Mouse (Mus musculus): ENCODE data around the gene Lin37. TPM values are rescaled to one million over a fixed set of nuclear protein-coding genes. Genes with fewer than 3 reads are reported as not detected.
A peak's percentile ranks its signal among the peaks of the same experiment; 100 is the strongest.

The Lin37 gene
- polyA plus RNA-seq, 1 experiment from 2014 or later, result 44.2 TPM

- H3K4me2 ChIP-seq (replicated peaks), result no peak overlapping the region
- no peaks in the 10 kb centered on the region for H3K4me1 ChIP-seq
- no peak overlapping the region for H3K4me3 ChIP-seq
- no peak overlapping the region for H3K27ac ChIP-seq
- no peaks in the 10 kb centered on the region for H3K9me3 ChIP-seq
- peaks cover 24% of the 10 kb centered on the region for H3K36me3 ChIP-seq
- WGBS, result 79% methylated on average over 4 of the region's 4 CpGs
- 0 out of 2 replicates have a peak overlapping the region, but pooled peaks have one; percentile 0 for H3K9ac ChIP-seq
- H3K27me3 ChIP-seq, result 0 out of 2 replicates have a peak, but pooled peaks cover 2% of the 10 kb centered on the region
- ATAC-seq (ENCODE audit: low FRiP score, low read depth), result no peak
Measured at GRCm38 (mm10) chr7:30520396-30520795, 39.2 kb downstream of the Lin37 start.

- no peak for ATAC-seq (ENCODE audit: low FRiP score, low read depth)
- H3K9ac ChIP-seq, result no peak overlapping the region
- H3K27me3 ChIP-seq, result 0 out of 2 replicates have a peak, but pooled peaks cover 3% of the 10 kb centered on the region
- no peaks in the 10 kb centered on the region for H3K9me3 ChIP-seq
- H3K4me1 ChIP-seq, result no peaks in the 10 kb centered on the region
- WGBS, result 42% methylated on average over 8 of the region's 8 CpGs
- H3K4me2 ChIP-seq (replicated peaks), result no peak overlapping the region
- H3K27ac ChIP-seq, result no peak overlapping the region
- H3K36me3 ChIP-seq, result peaks cover 9% of the 10 kb centered on the region
- no peak overlapping the region for H3K4me3 ChIP-seq
Measured at GRCm38 (mm10) chr7:30518325-30518724, 41.3 kb downstream of the Lin37 start.

GRCm38 (mm10) chr7:30515003-30515760 lies 44.5 kb downstream of the Lin37 start:
- H3K27ac ChIP-seq, result no peak overlapping the region
- no peak overlapping the region for H3K4me2 ChIP-seq (replicated peaks)
- H3K36me3 ChIP-seq, result no peaks in the 10 kb centered on the region
- H3K27me3 ChIP-seq, result 0 out of 2 replicates have a peak, but pooled peaks cover 3% of the 10 kb centered on the region
- no peak for ATAC-seq (ENCODE audit: low FRiP score, low read depth)
- H3K9me3 ChIP-seq, result no peaks in the 10 kb centered on the region
- no peak overlapping the region for H3K4me3 ChIP-seq
- H3K4me1 ChIP-seq, result no peaks in the 10 kb centered on the region
- 55% methylated on average over 24 of the region's 24 CpGs for WGBS
- no peak overlapping the region for H3K9ac ChIP-seq

- no peak for ATAC-seq (ENCODE audit: low FRiP score, low read depth)
Measured at GRCm38 (mm10) chr7:30508061-30508460, 51.6 kb downstream of the Lin37 start.

More at GRCm38 (mm10) chr7:30508061-30508460, 51.6 kb downstream of the Lin37 start:
- H3K9me3 ChIP-seq, result no peaks in the 10 kb centered on the region
- no peaks in the 10 kb centered on the region for H3K36me3 ChIP-seq
- no peaks in the 10 kb centered on the region for H3K27me3 ChIP-seq
- no peak overlapping the region for H3K4me3 ChIP-seq
- no peak overlapping the region for H3K27ac ChIP-seq
- WGBS, result 76% methylated on average over 4 of the region's 4 CpGs
- H3K4me1 ChIP-seq, result no peaks in the 10 kb centered on the region
- H3K4me2 ChIP-seq (replicated peaks), result no peak overlapping the region
- H3K9ac ChIP-seq, result no peak overlapping the region

Small RNA genes lying within 50 kb of the gene (microRNA-seq; reads per million reads assigned to microRNA genes)
- gene Gm38670 (0.70 reads per million), gene Mir3569 (not detected)

Other genes starting within 250 kb of the Lin37 start
- gene Syne4, start 245.0 kb downstream of the Lin37 start, polyA plus RNA-seq (2015; fragmentation: Nextera tagmentation; extraction: Ambion mirVana), result 89.9 and 90.4 TPM in 2 replicates
- gene E130208F15Rik, start 238.1 kb downstream of the Lin37 start, polyA plus RNA-seq (2015; fragmentation: Nextera tagmentation; extraction: Ambion mirVana), result 0.95 and 1.2 TPM in 2 replicates
- 20.0 and 22.4 TPM in 2 replicates for gene Sdhaf1, start 235.9 kb downstream of the Lin37 start, polyA plus RNA-seq (2015; fragmentation: Nextera tagmentation; extraction: Ambion mirVana)
- gene Lrfn3, start 197.1 kb downstream of the Lin37 start, polyA plus RNA-seq (2015; fragmentation: Nextera tagmentation; extraction: Ambion mirVana), result 6.8 and 7.5 TPM in 2 replicates
- gene Tyrobp, start 146.1 kb downstream of the Lin37 start, polyA plus RNA-seq (2015; fragmentation: Nextera tagmentation; extraction: Ambion mirVana), result 29.7 and 32.7 TPM in 2 replicates
- 0.64 and 0.68 TPM in 2 replicates for gene Hcst, start 140.0 kb downstream of the Lin37 start, polyA plus RNA-seq (2015; fragmentation: Nextera tagmentation; extraction: Ambion mirVana)
- 1.3 and 2.0 TPM in 2 replicates for gene Nfkbid, start 138.1 kb downstream of the Lin37 start, polyA plus RNA-seq (2015; fragmentation: Nextera tagmentation; extraction: Ambion mirVana)
- gene Aplp1, start 114.3 kb downstream of the Lin37 start, polyA plus RNA-seq (2015; fragmentation: Nextera tagmentation; extraction: Ambion mirVana), result 38.4 and 44.2 TPM in 2 replicates
- gene Kirrel2, start 102.1 kb downstream of the Lin37 start, polyA plus RNA-seq (2015; fragmentation: Nextera tagmentation; extraction: Ambion mirVana), result 0.20 and 0.23 TPM in 2 replicates
- 0.09 TPM in 2 replicates for gene Nphs1, start 101.5 kb downstream of the Lin37 start, polyA plus RNA-seq (2015; fragmentation: Nextera tagmentation; extraction: Ambion mirVana)
- 0.32 TPM in 1 of 2 replicates, not detected in the other for gene Prodh2, start 66.2 kb downstream of the Lin37 start, polyA plus RNA-seq (2015; fragmentation: Nextera tagmentation; extraction: Ambion mirVana)
- gene Arhgap33, start 24.8 kb downstream of the Lin37 start, polyA plus RNA-seq (2015; fragmentation: Nextera tagmentation; extraction: Ambion mirVana), result 11.4 and 11.6 TPM in 2 replicates
- gene Hspb6, start 7.7 kb downstream of the Lin37 start, polyA plus RNA-seq (2015; fragmentation: Nextera tagmentation; extraction: Ambion mirVana), result 15.4 and 17.5 TPM in 2 replicates
- gene Proser3, start 7.5 kb downstream of the Lin37 start, polyA plus RNA-seq (2015; fragmentation: Nextera tagmentation; extraction: Ambion mirVana), result 13.9 TPM in 2 replicates
- 81.3 and 91.1 TPM in 2 replicates for gene U2af1l4, start 3.5 kb upstream of the Lin37 start, polyA plus RNA-seq (2015; fragmentation: Nextera tagmentation; extraction: Ambion mirVana)
- 13.8 and 14.1 TPM in 2 replicates for gene Gm49396, start 3.5 kb upstream of the Lin37 start, polyA plus RNA-seq (2015; fragmentation: Nextera tagmentation; extraction: Ambion mirVana)
- 134 and 141 TPM in 2 replicates for gene Psenen, start 3.8 kb upstream of the Lin37 start, polyA plus RNA-seq (2015; fragmentation: Nextera tagmentation; extraction: Ambion mirVana)
- 3.2 and 4.9 TPM in 2 replicates for gene Igflr1, start 5.6 kb upstream of the Lin37 start, polyA plus RNA-seq (2015; fragmentation: Nextera tagmentation; extraction: Ambion mirVana)
- gene Kmt2b, start 28.9 kb upstream of the Lin37 start, polyA plus RNA-seq (2015; fragmentation: Nextera tagmentation; extraction: Ambion mirVana), result 11.0 and 12.6 TPM in 2 replicates
- 0.23 and 0.60 TPM in 2 replicates for gene Zbtb32, start 39.1 kb upstream of the Lin37 start, polyA plus RNA-seq (2015; fragmentation: Nextera tagmentation; extraction: Ambion mirVana)
- 1.5 and 1.7 TPM in 2 replicates for gene Upk1a, start 53.0 kb upstream of the Lin37 start, polyA plus RNA-seq (2015; fragmentation: Nextera tagmentation; extraction: Ambion mirVana)
- gene Cox6b1, start 66.3 kb upstream of the Lin37 start, polyA plus RNA-seq (2015; fragmentation: Nextera tagmentation; extraction: Ambion mirVana), result 766 and 797 TPM in 2 replicates
- gene Etv2, start 76.0 kb upstream of the Lin37 start, polyA plus RNA-seq (2015; fragmentation: Nextera tagmentation; extraction: Ambion mirVana), result not detected in 2 replicates
- gene Rbm42, start 90.5 kb upstream of the Lin37 start, polyA plus RNA-seq (2015; fragmentation: Nextera tagmentation; extraction: Ambion mirVana), result 127 and 130 TPM in 2 replicates
- gene Haus5, start 105.2 kb upstream of the Lin37 start, polyA plus RNA-seq (2015; fragmentation: Nextera tagmentation; extraction: Ambion mirVana), result 45.3 and 50.0 TPM in 2 replicates
- gene Pmis2, start 111.8 kb upstream of the Lin37 start, polyA plus RNA-seq (2015; fragmentation: Nextera tagmentation; extraction: Ambion mirVana), result not detected in 2 replicates
- not detected in 2 replicates for gene 2200002J24Rik, start 139.1 kb upstream of the Lin37 start, polyA plus RNA-seq (2015; fragmentation: Nextera tagmentation; extraction: Ambion mirVana)
- 0.09 and 0.40 TPM in 2 replicates for gene Atp4a, start 152.4 kb upstream of the Lin37 start, polyA plus RNA-seq (2015; fragmentation: Nextera tagmentation; extraction: Ambion mirVana)
- gene Tmem147, start 169.7 kb upstream of the Lin37 start, polyA plus RNA-seq (2015; fragmentation: Nextera tagmentation; extraction: Ambion mirVana), result 187 and 189 TPM in 2 replicates
- 0.51 and 0.71 TPM in 2 replicates for gene Gapdhs, start 183.8 kb upstream of the Lin37 start, polyA plus RNA-seq (2015; fragmentation: Nextera tagmentation; extraction: Ambion mirVana)
- gene Sbsn, start 191.6 kb upstream of the Lin37 start, polyA plus RNA-seq (2015; fragmentation: Nextera tagmentation; extraction: Ambion mirVana), result 1.6 and 2.2 TPM in 2 replicates
- gene Dmkn, start 203.9 kb upstream of the Lin37 start, polyA plus RNA-seq (2015; fragmentation: Nextera tagmentation; extraction: Ambion mirVana), result 7.3 and 11.9 TPM in 2 replicates
- 51.5 and 65.4 TPM in 2 replicates for gene Krtdap, start 228.1 kb upstream of the Lin37 start, polyA plus RNA-seq (2015; fragmentation: Nextera tagmentation; extraction: Ambion mirVana)